Mouse (Mus musculus): ENCODE results near the gene Itgb1. TPM values are rescaled to one million over a fixed set of nuclear protein-coding genes. Genes with fewer than 3 reads are reported as not detected.

Gene Itgb1
- polyA plus RNA-seq (2012; ENCODE audit: low replicate concordance), result 91.0 and 107 TPM in 2 replicates

GRCm38 (mm10) chr8:128685507-128686428 lies at the start of gene Itgb1:
Itgb1 (plus strand) TSS chr8:128685654.

Other genes with a start within 250 kb of the Itgb1 start
- not detected in 2 replicates for gene Gm3952, start 113.0 kb downstream of the Itgb1 start, polyA plus RNA-seq (2012; ENCODE audit: low replicate concordance)